Comparison of ENCODE assay signal across 8 mouse cellular contexts in genomic region chr4:116150156-116150861, GRCm38 (mm10). TPM values are rescaled to one million over a fixed set of nuclear protein-coding genes. Genes with fewer than 3 reads are reported as not detected.
DNase-seq lines count a peak whose midpoint lies in the region; ATAC-seq and TF ChIP-seq lines count a peak whose summit lies in the region.

No protein-coding gene starts in this region.

- peak; percentile 67 for TF ChIP-seq POLR2A in cortical plate, adult 2 months (IDR thresholded peaks at IDR 0.05; ENCODE audit: extremely low read depth, insufficient read depth, low read length)

- H3K27ac ChIP-seq in cortical plate, adult 2 months (ENCODE audit: insufficient read depth, low read length), result peak overlapping the region; percentile 85
- peak overlapping the region; percentile 77 for H3K27ac ChIP-seq in intestine, embryonic 14.5 days (ENCODE audit: low read depth)
- peak overlapping the region; percentile 84 for H3K27ac ChIP-seq in liver, embryonic 12.5 days

- under 1% methylated on average over 65 of the region's 73 CpGs for WGBS in intestine, embryonic 14.5 days
- WGBS in liver, embryonic 12.5 days (ENCODE audit: insufficient replicate concordance), result under 1% methylated on average over 69 of the region's 73 CpGs

- H3K9me3 ChIP-seq in intestine, embryonic 14.5 days (ENCODE audit: control insufficient read depth, low read length), result no peaks in the 10 kb centered on the region
- 0 out of 2 replicates have a peak, but pooled peaks cover 3% of the 10 kb centered on the region for H3K9me3 ChIP-seq in liver, embryonic 12.5 days (replicated peaks)

- H3K4me3 ChIP-seq in cortical plate, adult 2 months (ENCODE audit: insufficient read depth, low read length), result peak overlapping the region; percentile 79
- peak overlapping the region; percentile 87 for H3K4me3 ChIP-seq in intestine, embryonic 14.5 days (ENCODE audit: low read depth, low read length)
- peak overlapping the region; percentile 74 for H3K4me3 ChIP-seq in liver, embryonic 12.5 days

- no peaks in the 10 kb centered on the region for H3K27me3 ChIP-seq in intestine, embryonic 14.5 days (replicated peaks; ENCODE audit: control insufficient read depth, insufficient read depth, low read length)
- H3K27me3 ChIP-seq in liver, embryonic 12.5 days (replicated peaks), result peaks cover 5% of the 10 kb centered on the region

- peak; percentile 46 for DNase-seq in 3T3-L1 (ENCODE audit: low read depth, low spot score)
- peak; percentile 56 for DNase-seq in adipocyte (ENCODE audit: low spot score)
- peak; percentile 53 to 76 for DNase-seq in gastrocnemius, postnatal 4 days (ENCODE audit: low spot score in 2 of 2)
- peak; percentile 84 for DNase-seq in intestine, embryonic 14.5 days (ENCODE audit: low spot score)
- DNase-seq in spleen, postnatal 4 days (ENCODE audit: low spot score in 2 of 2), result peak; percentile 71 to 89

- ATAC-seq in intestine, embryonic 14.5 days (replicated peaks; ENCODE audit: low FRiP score, low TSS enrichment, low read depth), result peak; percentile 91
- ATAC-seq in liver, embryonic 12.5 days, result peak; percentile 95
- 0 out of 2 replicates have a peak, but pooled peaks have one; percentile 11 for ATAC-seq in monocyte, adult 5-6 weeks (replicated peaks; ENCODE audit: insufficient number of reproducible peaks, low FRiP score, low TSS enrichment, poor library complexity, severe bottlenecking)

- H3K4me2 ChIP-seq in intestine, embryonic 14.5 days (ENCODE audit: low read length), result peak overlapping the region; percentile 89
- peak overlapping the region; percentile 92 for H3K4me2 ChIP-seq in liver, embryonic 12.5 days

- no peak for TF ChIP-seq CTCF in cortical plate, adult 2 months (IDR thresholded peaks at IDR 0.05; ENCODE audit: extremely low read depth, insufficient read depth, low read length)

- H3K36me3 ChIP-seq in intestine, embryonic 14.5 days (ENCODE audit: control insufficient read depth, insufficient read depth, low read length), result peaks cover 33% of the 10 kb centered on the region
- peaks cover 36% of the 10 kb centered on the region for H3K36me3 ChIP-seq in liver, embryonic 12.5 days

- peaks cover 4% of the 10 kb centered on the region for H3K4me1 ChIP-seq in cortical plate, adult 2 months (ENCODE audit: control insufficient read depth, insufficient read depth, low read length)
- peaks cover 9% of the 10 kb centered on the region for H3K4me1 ChIP-seq in intestine, embryonic 14.5 days (replicated peaks; ENCODE audit: control insufficient read depth, insufficient read depth, low read length)
- peaks cover 26% of the 10 kb centered on the region for H3K4me1 ChIP-seq in liver, embryonic 12.5 days

- peak overlapping the region; percentile 94 for H3K9ac ChIP-seq in intestine, embryonic 14.5 days (ENCODE audit: low read length)
- H3K9ac ChIP-seq in liver, embryonic 12.5 days, result peak overlapping the region; percentile 91

RNA-seq across cellular contexts. Expression of gene Lurap1, which starts 0.8 kb away (rescaled TPM):
- polyA plus RNA-seq in cortical plate, adult 2 months (2012; rRNA removed), result 14.2 TPM in 2 replicates
- 1 to 10 TPM; 6.8 to 7.6 TPM for total RNA-seq in gastrocnemius, postnatal 4 days (2021)
- polyA plus RNA-seq in intestine, embryonic 14.5 days (2014; fragmentation: Nextera tagmentation; extraction: Ambion mirVana), result 1.9 and 2.5 TPM in 2 replicates
- 0.44 and 0.53 TPM in 2 replicates for polyA plus RNA-seq in liver, embryonic 12.5 days (2016; fragmentation: Nextera tagmentation; extraction: Ambion mirVana)
- total RNA-seq in monocyte, adult 5-6 weeks (2017), result 0.19 TPM in 1 of 3 replicates, not detected in the others

RNA-seq across cellular contexts. Expression of gene Tspan1, which starts 17.1 kb away (rescaled TPM):
- 0.26 and 0.27 TPM in 2 replicates for polyA plus RNA-seq in cortical plate, adult 2 months (2012; rRNA removed)
- not detected for total RNA-seq in gastrocnemius, postnatal 4 days (2021)
- 26.5 and 33.5 TPM in 2 replicates for polyA plus RNA-seq in intestine, embryonic 14.5 days (2014; fragmentation: Nextera tagmentation; extraction: Ambion mirVana)
- not detected in 2 replicates for polyA plus RNA-seq in liver, embryonic 12.5 days (2016; fragmentation: Nextera tagmentation; extraction: Ambion mirVana)
- not detected in 3 replicates for total RNA-seq in monocyte, adult 5-6 weeks (2017)

RNA-seq across cellular contexts. Expression of gene 1700042G07Rik, which starts 22.9 kb away (rescaled TPM):
- polyA plus RNA-seq in cortical plate, adult 2 months (2012; rRNA removed), result not detected in 2 replicates
- not detected for total RNA-seq in gastrocnemius, postnatal 4 days (2021)
- not detected in 2 replicates for polyA plus RNA-seq in intestine, embryonic 14.5 days (2014; fragmentation: Nextera tagmentation; extraction: Ambion mirVana)
- polyA plus RNA-seq in liver, embryonic 12.5 days (2016; fragmentation: Nextera tagmentation; extraction: Ambion mirVana), result not detected in 2 replicates
- not detected in 3 replicates for total RNA-seq in monocyte, adult 5-6 weeks (2017)

RNA-seq across cellular contexts. Expression of gene Gm49337, which starts 22.9 kb away (rescaled TPM):
- not detected in 2 replicates for polyA plus RNA-seq in cortical plate, adult 2 months (2012; rRNA removed)
- total RNA-seq in gastrocnemius, postnatal 4 days (2021), result not detected
- not detected in 2 replicates for polyA plus RNA-seq in intestine, embryonic 14.5 days (2014; fragmentation: Nextera tagmentation; extraction: Ambion mirVana)
- polyA plus RNA-seq in liver, embryonic 12.5 days (2016; fragmentation: Nextera tagmentation; extraction: Ambion mirVana), result not detected in 2 replicates
- 0.76 TPM in 1 of 3 replicates, not detected in the others for total RNA-seq in monocyte, adult 5-6 weeks (2017)

RNA-seq across cellular contexts. Expression of gene Pomgnt1, which starts 26.7 kb away (rescaled TPM):
- polyA plus RNA-seq in cortical plate, adult 2 months (2012; rRNA removed), result 80.3 and 84.4 TPM in 2 replicates
- 10 to 100 TPM; 56.4 to 56.9 TPM for total RNA-seq in gastrocnemius, postnatal 4 days (2021)
- polyA plus RNA-seq in intestine, embryonic 14.5 days (2014; fragmentation: Nextera tagmentation; extraction: Ambion mirVana), result 53.7 and 57.4 TPM in 2 replicates
- polyA plus RNA-seq in liver, embryonic 12.5 days (2016; fragmentation: Nextera tagmentation; extraction: Ambion mirVana), result 23.8 and 24.2 TPM in 2 replicates
- 10.0 to 24.0 TPM (median 12.7 TPM) in 3 replicates for total RNA-seq in monocyte, adult 5-6 weeks (2017)

Comparison
In these comparisons a context has a peak if more than half of its experiments do, and no peak if none do; other contexts are left out.
1. Peak in every context shown above with its lines: DNase-seq, ATAC-seq, H3K4me3 ChIP-seq and H3K27ac ChIP-seq.
2. ATAC-seq: peak in every context shown above with its lines; median percentile 95 in liver, embryonic 12.5 days; 91 in intestine, embryonic 14.5 days; 11 in monocyte, adult 5-6 weeks.
3. RNA of gene Tspan1, which starts 17.1 kb away (polyA plus RNA-seq): 26.5 to 33.5 TPM in intestine, embryonic 14.5 days; 0.26 to 0.27 TPM in cortical plate, adult 2 months and not detected in liver, embryonic 12.5 days; every median in the first group is over 10 times any median in the second.